Mouse (Mus musculus) testis, adult 2 months (tissue): ENCODE results near the gene Nat10. TPM values are rescaled to one million over a fixed set of nuclear protein-coding genes. Genes with fewer than 3 reads are reported as not detected.

ENCODE experiments used
- H3K27ac ChIP-seq: fragments of 200-500 bp; 2 replicates; pipeline ENCODE4 v1.5.1; 2012; ENCODE audit warnings: low read depth, low read length; ENCODE audit not compliant: control insufficient read depth, insufficient read depth
- H3K27me3 ChIP-seq: fragments of 200-500 bp; 2 replicates; pipeline ENCODE4 v1.6.1; 2012; ENCODE audit warnings: mild to moderate bottlenecking, low read length, moderate library complexity; ENCODE audit not compliant: control insufficient read depth, insufficient read depth
- H3K36me3 ChIP-seq: fragments of 200-500 bp; 2 replicates; pipeline ENCODE4 v1.6.1; 2012; ENCODE audit warnings: mild to moderate bottlenecking, low read length; ENCODE audit not compliant: control insufficient read depth, insufficient read depth
- H3K4me1 ChIP-seq: fragments of 200-500 bp; 2 replicates; pipeline ENCODE4 v1.6.1; 2012; ENCODE audit warnings: low read length; ENCODE audit not compliant: control insufficient read depth, insufficient read depth
- H3K4me3 ChIP-seq: fragments of 200-500 bp; 2 replicates; pipeline ENCODE4 v1.5.1; 2012; ENCODE audit warnings: low read depth, mild to moderate bottlenecking, low read length, moderate library complexity, mixed read lengths; ENCODE audit not compliant: control insufficient read depth
- CTCF ChIP-seq: fragments of 200-500 bp; IDR thresholded peaks from 2 replicates; pipeline ENCODE4 v1.5.1; 2012; ENCODE audit warnings: low read depth, mild to moderate bottlenecking, inconsistent platforms, low read length, moderate library complexity; ENCODE audit not compliant: control insufficient read depth, insufficient read depth, insufficient replicate concordance
- POLR2A ChIP-seq: fragments of 200-500 bp; IDR thresholded peaks from 2 replicates; pipeline ENCODE4 v1.6.1; 2012; ENCODE audit warnings: low read depth, mild to moderate bottlenecking, inconsistent platforms, low read length, moderate library complexity; ENCODE audit not compliant: control insufficient read depth
- polyA plus RNA-seq: library from polyadenylated mRNA; depleted of rRNA; stranded (reverse); fragments of >200 nt; gene quantifications from 2 replicates; pipeline ENCODE4 v1.2.3, GENCODE M21; 2012

The Nat10 gene
- polyA plus RNA-seq, 1 experiment, result 47.3 TPM

DNA sequence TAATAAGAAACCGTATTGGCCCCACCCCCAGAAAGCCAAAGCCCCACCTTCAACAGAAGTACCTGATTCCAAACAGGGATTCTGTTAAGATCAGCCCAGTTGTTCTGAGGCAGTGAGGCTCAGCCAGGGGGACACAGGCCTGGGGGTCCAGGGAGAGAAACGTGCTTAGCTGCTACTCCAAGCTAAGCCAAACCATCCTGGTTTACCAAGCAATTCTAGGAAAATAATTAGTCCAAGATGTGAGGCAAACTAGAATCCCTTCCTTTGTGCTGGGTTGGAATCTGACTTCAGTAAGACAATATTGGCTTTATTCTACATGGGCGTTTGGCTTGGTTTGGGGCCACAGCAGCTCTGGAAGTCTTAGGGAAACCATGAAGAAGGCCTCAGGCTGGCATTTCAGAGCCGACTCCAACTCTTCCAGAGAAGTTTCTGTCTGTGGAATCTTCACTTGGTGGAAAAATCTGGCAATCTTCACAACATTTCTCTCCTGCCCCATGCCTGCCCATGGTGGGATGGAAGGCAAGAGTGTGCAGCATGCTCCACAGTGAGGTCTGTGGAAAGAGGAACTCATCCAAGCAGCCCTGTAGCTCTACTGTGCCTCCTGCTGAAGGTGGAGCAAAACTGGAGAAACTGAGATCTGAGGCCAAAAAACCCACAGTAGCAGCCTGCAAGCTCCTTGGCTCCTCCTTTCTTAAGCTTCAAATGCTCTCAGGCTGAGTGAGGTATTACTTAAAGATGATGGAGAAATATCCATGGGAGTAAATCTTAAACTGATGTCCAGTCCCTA lies 66.1 kb downstream of the Nat10 start:
- Histone ChIP-seq H3K27ac (no peak overlapping the region), H3K36me3 (no peaks in the 10 kb centered on the region), H3K27me3 (no peaks in the 10 kb centered on the region)

DNA sequence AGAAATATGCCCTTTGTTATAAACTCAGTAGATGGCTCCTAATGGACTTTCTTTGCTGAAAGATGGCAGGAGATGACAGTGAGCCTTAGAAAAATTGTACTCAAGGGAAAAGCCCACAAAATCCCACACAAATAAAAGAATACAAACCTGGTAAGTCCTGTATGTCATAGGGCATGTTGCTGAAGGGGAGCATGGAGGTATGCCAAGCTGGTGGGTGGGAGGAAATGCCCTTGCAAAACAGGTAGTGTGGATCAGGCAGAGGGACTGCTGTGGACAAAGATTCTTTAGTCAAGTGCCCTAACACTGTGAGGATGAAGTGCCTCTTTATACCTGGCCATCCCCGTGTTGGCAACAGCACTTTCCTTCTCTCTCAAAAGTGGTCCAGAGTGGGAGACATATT lies 68.3 kb downstream of the Nat10 start:
- no peak overlapping the region for H3K27ac ChIP-seq
- H3K27me3 ChIP-seq, result no peaks in the 10 kb centered on the region
- no peaks in the 10 kb centered on the region for H3K36me3 ChIP-seq
- no peak overlapping the region for H3K4me3 ChIP-seq
- TF ChIP-seq POLR2A (no peak), CTCF (no peak)
- no peaks in the 10 kb centered on the region for H3K4me1 ChIP-seq

More for the DNA sequence above, 66.1 kb downstream of the Nat10 start:
- Histone ChIP-seq H3K4me1 (no peaks in the 10 kb centered on the region), H3K4me3 (no peak overlapping the region)
- no peak for TF ChIP-seq POLR2A
- TF ChIP-seq CTCF, result no peak

DNA sequence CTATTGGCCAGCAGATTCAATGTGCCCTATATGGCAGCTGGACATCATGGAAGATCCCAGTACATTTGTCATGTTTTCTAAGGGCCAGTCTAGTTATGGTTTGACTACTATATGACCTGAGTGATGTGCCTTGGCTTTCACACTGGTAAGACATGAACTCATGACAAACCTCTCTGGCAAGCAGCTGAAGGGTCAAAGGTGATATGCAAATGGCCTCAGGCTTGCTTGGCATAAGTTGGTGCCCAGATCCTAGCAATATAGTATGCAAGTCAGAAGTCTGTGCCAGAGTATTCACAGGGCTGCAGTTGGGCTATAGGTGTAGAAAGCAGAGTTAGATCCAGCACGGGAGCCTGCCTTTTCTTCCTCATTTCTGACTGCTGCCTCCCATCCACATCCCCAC lies 69.8 kb downstream of the Nat10 start:
- no peak for TF ChIP-seq POLR2A
- no peak for TF ChIP-seq CTCF
- H3K27me3 ChIP-seq, result no peaks in the 10 kb centered on the region
- no peak overlapping the region for H3K4me3 ChIP-seq
- H3K27ac ChIP-seq, result no peak overlapping the region
- H3K36me3 ChIP-seq, result no peaks in the 10 kb centered on the region
- H3K4me1 ChIP-seq, result no peaks in the 10 kb centered on the region

DNA sequence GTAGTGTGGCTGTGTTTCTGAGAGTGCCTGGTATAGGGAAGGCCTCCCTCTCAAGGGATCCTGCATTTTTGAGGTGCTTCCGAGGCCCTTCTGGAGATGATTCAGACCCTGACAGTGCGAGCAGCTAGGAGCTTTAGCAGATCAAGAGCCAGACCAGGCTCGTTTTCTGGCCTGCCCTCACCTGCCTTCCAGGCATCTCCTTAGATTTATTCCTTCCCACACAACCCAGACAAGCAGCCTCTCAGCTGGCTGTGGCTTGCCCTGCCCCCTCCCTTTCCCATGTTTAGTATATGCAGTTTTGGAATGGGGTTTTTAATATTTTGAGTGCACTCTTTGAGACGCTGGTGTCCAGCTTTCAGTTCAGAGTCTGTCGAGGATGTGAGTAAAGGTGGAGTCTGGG lies 70.2 kb downstream of the Nat10 start:
- no peaks in the 10 kb centered on the region for H3K4me1 ChIP-seq
- TF ChIP-seq CTCF, result no peak
- no peak for TF ChIP-seq POLR2A
- no peaks in the 10 kb centered on the region for H3K27me3 ChIP-seq
- no peak overlapping the region for H3K4me3 ChIP-seq
- no peak overlapping the region for H3K27ac ChIP-seq
- H3K36me3 ChIP-seq, result no peaks in the 10 kb centered on the region

DNA sequence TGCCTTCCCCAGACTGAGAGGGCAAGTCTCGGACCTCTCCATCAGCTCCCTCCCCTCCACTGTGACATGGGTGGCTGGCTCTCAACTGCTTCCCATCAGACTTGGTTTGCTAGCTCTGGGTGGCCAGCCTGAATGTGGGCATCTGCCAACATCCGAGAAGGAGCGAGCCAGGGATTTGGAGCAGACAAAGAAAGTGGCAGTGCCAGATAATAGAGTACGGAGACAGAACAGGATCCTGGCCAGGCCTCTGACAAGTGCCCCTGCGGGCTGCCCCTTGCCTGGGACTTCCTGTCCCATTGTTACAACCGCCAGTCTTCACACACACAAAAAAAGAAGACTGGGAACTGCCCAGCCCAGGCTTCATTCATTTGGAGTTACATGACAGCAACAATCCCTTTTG lies 70.6 kb downstream of the Nat10 start:
- Histone ChIP-seq H3K4me3 (no peak overlapping the region), H3K4me1 (no peaks in the 10 kb centered on the region), H3K36me3 (no peaks in the 10 kb centered on the region), H3K27ac (no peak overlapping the region), H3K27me3 (no peaks in the 10 kb centered on the region)
- TF ChIP-seq POLR2A, result no peak
- no peak for TF ChIP-seq CTCF

DNA sequence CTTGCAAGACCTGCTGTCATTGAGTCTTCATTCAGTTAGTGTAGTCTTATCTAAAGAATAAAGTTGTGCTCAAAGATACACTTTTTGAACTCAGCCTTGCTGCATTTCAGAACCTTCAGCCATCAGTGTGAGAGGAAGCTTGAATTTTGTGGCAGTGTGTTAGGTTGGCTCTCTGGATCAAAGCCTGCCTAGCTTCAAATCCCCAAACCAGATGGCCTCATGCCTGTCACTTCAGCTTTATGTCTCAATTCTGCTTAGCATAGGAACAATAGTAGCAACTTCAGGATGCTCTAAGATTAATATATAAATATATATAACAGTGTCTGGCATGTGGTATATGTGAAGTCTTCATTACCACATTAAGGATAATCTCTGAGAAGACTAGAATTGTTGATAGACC lies 73.2 kb downstream of the Nat10 start:
- Histone ChIP-seq H3K27ac (no peak overlapping the region), H3K4me1 (no peaks in the 10 kb centered on the region), H3K4me3 (no peak overlapping the region), H3K27me3 (no peaks in the 10 kb centered on the region), H3K36me3 (no peaks in the 10 kb centered on the region)
- TF ChIP-seq CTCF (no peak), POLR2A (no peak)

DNA sequence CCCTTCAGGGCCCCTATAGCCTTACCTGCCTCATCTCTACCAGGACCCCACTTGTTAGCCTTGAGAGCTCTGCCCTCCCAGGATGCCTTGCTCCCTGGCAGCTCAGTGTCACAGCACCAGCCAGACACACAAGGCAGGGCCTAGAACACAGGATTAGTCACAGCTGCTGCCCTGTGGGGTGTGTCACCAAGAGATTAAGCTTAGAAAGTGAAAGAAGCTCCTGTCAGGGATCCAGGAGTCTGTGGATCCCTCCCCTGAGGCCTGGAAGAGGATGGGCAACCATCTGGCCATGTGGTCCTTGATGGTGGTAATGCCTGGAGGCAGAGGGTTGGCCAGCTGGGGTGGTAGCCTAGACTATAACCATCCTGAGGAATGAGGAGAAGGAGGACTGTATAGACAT lies 73.9 kb downstream of the Nat10 start:
- H3K36me3 ChIP-seq, result no peaks in the 10 kb centered on the region
- no peak for TF ChIP-seq POLR2A
- TF ChIP-seq CTCF, result no peak
- H3K4me3 ChIP-seq, result no peak overlapping the region
- H3K27me3 ChIP-seq, result no peaks in the 10 kb centered on the region
- H3K4me1 ChIP-seq, result no peaks in the 10 kb centered on the region
- no peak overlapping the region for H3K27ac ChIP-seq
